Mouse (Mus musculus) heart, postnatal 0 days (tissue): ENCODE results near the gene Tsacc. TPM values are rescaled to one million over a fixed set of nuclear protein-coding genes. Genes with fewer than 3 reads are reported as not detected.
"Not testable (repeated sequence)": the region's sequence is repeated elsewhere in the genome, so short reads cannot be mapped to it uniquely, and the experiment has no call there.

Experiments
- ATAC-seq: fragments of 200-750 bp; cut with Nextera tagmentation; 2 replicates; pipeline ENCODE4 v1.8.0; 2017; ENCODE audit warnings: low read depth, moderate number of reproducible peaks, moderate library complexity; ENCODE audit not compliant: insufficient read depth
- DNase-seq: peaks from one replicate; pipeline ENCODE4 v3.0.0-alpha.2; 2016; ENCODE audit warnings: low spot score
- H3K27ac ChIP-seq: fragments of 300-500 bp; sonication (generic); 2 replicates; pipeline ENCODE4 v1.5.1; 2014; ENCODE audit warnings: low read depth, mild to moderate bottlenecking
- H3K27me3 ChIP-seq: fragments of 300-500 bp; sonication (generic); 2 replicates; pipeline ENCODE4 v1.6.1; 2014; ENCODE audit warnings: low read length, mixed read lengths; ENCODE audit not compliant: control insufficient read depth, insufficient read depth
- H3K36me3 ChIP-seq: fragments of 300-500 bp; sonication (generic); replicated peaks from 2 replicates; pipeline ENCODE4 v1.6.1; 2014; ENCODE audit warnings: low read length, mixed read lengths; ENCODE audit not compliant: control insufficient read depth, insufficient read depth
- H3K4me1 ChIP-seq: fragments of 300-500 bp; sonication (generic); 2 replicates; pipeline ENCODE4 v1.6.1; 2014; ENCODE audit warnings: antibody characterized with exemption; ENCODE audit not compliant: control insufficient read depth, insufficient read depth
- H3K4me2 ChIP-seq: fragments of 300-500 bp; sonication (generic); 2 replicates; pipeline ENCODE4 v1.6.1; 2014; ENCODE audit warnings: low read depth, mild to moderate bottlenecking, low read length, moderate library complexity
- H3K4me3 ChIP-seq: fragments of 300-500 bp; sonication (generic); 2 replicates; pipeline ENCODE4 v1.5.1; 2014; ENCODE audit warnings: low read depth, low read length
- H3K9ac ChIP-seq: fragments of 300-500 bp; sonication (generic); replicated peaks from 2 replicates; pipeline ENCODE4 v1.6.1; 2014; ENCODE audit warnings: low read depth, low read length, mixed read lengths
- H3K9me3 ChIP-seq: fragments of 300-500 bp; sonication (generic); replicated peaks from 2 replicates; pipeline ENCODE4 v1.6.1; 2016; ENCODE audit warnings: low read length; ENCODE audit not compliant: control insufficient read depth
- CTCF ChIP-seq: IDR thresholded peaks from 2 replicates; pipeline ENCODE4 v1.5.1; 2016; ENCODE audit warnings: antibody characterized with exemption, control low read depth, low read depth
- EP300 ChIP-seq: IDR thresholded peaks from 2 replicates; pipeline ENCODE4 v1.6.1; 2016; ENCODE audit warnings: antibody characterized with exemption, low read depth
- WGBS: fragments of 180-500 bp; shearing (Covaris S2); extraction: QIAGEN DNeasy Blood & Tissue Kit; methylation state at CpG from one replicate; pipeline ENCODE4 v1.1.7; 2014; 5-methylcytosine and 5-hydroxymethylcytosine counted together
- polyA plus RNA-seq: library from polyadenylated mRNA; unstranded; fragments of >200 nt; fragmentation: Nextera tagmentation; extraction: Ambion mirVana; gene quantifications from 2 replicates; pipeline ENCODE4 v1.2.1, GENCODE M21; 2015
- total RNA-seq: library from RNA; depleted of rRNA; stranded (reverse); fragments of >200 nt; gene quantifications from 2 replicates; pipeline ENCODE4 v1.2.3, GENCODE M21; 2014; ENCODE audit warnings: low replicate concordance

Gene Tsacc
- total and polyA plus RNA-seq, 2 experiments from 2014 or later: 14.3 to 21.5 TPM

GRCm38 (mm10) chr3:88324951-88325405, 28.2 kb upstream of the Tsacc start, which contains the start of gene Glmp:
Gene Glmp, plus strand, starts transcription at chr3:88325023.
- peak within 1 kb of the TSS; percentile 79 for H3K9ac ChIP-seq
- H3K36me3 ChIP-seq: peaks cover 47% of the 10 kb centered on the region
- peak within 1 kb of the TSS; percentile 81 for H3K4me2 ChIP-seq
- peak within 1 kb of the TSS; percentile 84 for H3K4me3 ChIP-seq
- no peaks in the 10 kb centered on the region for H3K9me3 ChIP-seq
- peak; percentile 76 for DNase-seq
- peaks cover 6% of the 10 kb centered on the region for H3K4me1 ChIP-seq
- no peak for TF ChIP-seq EP300
- TF ChIP-seq CTCF: no peak
- ATAC-seq: peak; percentile 75
- no peaks in the 10 kb centered on the region for H3K27me3 ChIP-seq
- under 1% methylated on average over 10 of the region's 10 CpGs for WGBS
- no peak within 1 kb of the TSS for H3K27ac ChIP-seq

- Histone ChIP-seq H3K4me1 (peaks cover 17% of the 10 kb centered on the region), H3K9me3 (no peaks in the 10 kb centered on the region), H3K27ac (no peak overlapping the region), H3K9ac (no peak overlapping the region), H3K27me3 (no peaks in the 10 kb centered on the region), H3K4me2 (no peak overlapping the region), H3K36me3 (peaks cover 46% of the 10 kb centered on the region), H3K4me3 (no peak overlapping the region)
- no peak for TF ChIP-seq EP300
- no peak for TF ChIP-seq CTCF
- DNase-seq (no peak), ATAC-seq (no peak)
- WGBS: 70% methylated on average over 1 of the region's 1 CpGs
Observed at GRCm38 (mm10) chr3:88299172-88299571, 2.4 kb upstream of the Tsacc start.

- WGBS: under 1% methylated on average over 30 of the region's 30 CpGs
- Histone ChIP-seq H3K4me1 (peaks cover 17% of the 10 kb centered on the region), H3K9me3 (no peaks in the 10 kb centered on the region), H3K27ac (peak overlapping the region; percentile 95), H3K4me3 (peak overlapping the region; percentile 89), H3K36me3 (peaks cover 29% of the 10 kb centered on the region), H3K4me2 (peak overlapping the region; percentile 76), H3K9ac (peak overlapping the region; percentile 78), H3K27me3 (no peaks in the 10 kb centered on the region)
- ATAC-seq: no peak
- DNase-seq: no peak
- TF ChIP-seq EP300 (no peak), CTCF (no peak)
Observed at GRCm38 (mm10) chr3:88297321-88297851, 587 bp upstream of the Tsacc start.

- Histone ChIP-seq H3K4me1 (peaks cover 17% of the 10 kb centered on the region), H3K27ac (peak overlapping the region; percentile 94), H3K4me2 (peak overlapping the region; percentile 75), H3K9ac (peak overlapping the region; percentile 60), H3K36me3 (peaks cover 17% of the 10 kb centered on the region), H3K4me3 (peak overlapping the region; percentile 89), H3K9me3 (no peaks in the 10 kb centered on the region), H3K27me3 (no peaks in the 10 kb centered on the region)
- TF ChIP-seq CTCF: no peak
- no peak for TF ChIP-seq EP300
- DNase-seq (no peak), ATAC-seq (no peak)
- 2% methylated on average over 12 of the region's 12 CpGs for WGBS
Observed at GRCm38 (mm10) chr3:88296110-88296560, 664 bp downstream of the Tsacc start.

- not testable (repeated sequence) for H3K4me3 ChIP-seq
Observed at GRCm38 (mm10) chr3:88295272-88295671, 1.5 kb downstream of the Tsacc start.

GRCm38 (mm10) chr3:88291970-88292369, 4.8 kb downstream of the Tsacc start:
- H3K9me3 ChIP-seq: no peaks in the 10 kb centered on the region
- WGBS: 65% methylated on average over 4 of the region's 4 CpGs
- peak; percentile 9 for DNase-seq

More at GRCm38 (mm10) chr3:88295272-88295671, 1.5 kb downstream of the Tsacc start:
- not testable (repeated sequence) for ATAC-seq, H3K27me3 ChIP-seq, H3K27ac ChIP-seq, H3K4me2 ChIP-seq, H3K9me3 ChIP-seq, DNase-seq, H3K9ac ChIP-seq, H3K36me3 ChIP-seq
- H3K4me1 ChIP-seq: peaks cover 17% of the 10 kb centered on the region
- WGBS: 59% methylated on average over 1 of the region's 1 CpGs

GRCm38 (mm10) chr3:88288133-88288713, 8.6 kb downstream of the Tsacc start:
- not testable (repeated sequence) for H3K36me3 ChIP-seq, DNase-seq, H3K4me1 ChIP-seq, H3K9ac ChIP-seq, H3K4me3 ChIP-seq, H3K27ac ChIP-seq, H3K9me3 ChIP-seq, ATAC-seq, H3K4me2 ChIP-seq, H3K27me3 ChIP-seq
- WGBS: 64% methylated on average over 8 of the region's 10 CpGs

More at GRCm38 (mm10) chr3:88291970-88292369, 4.8 kb downstream of the Tsacc start:
- Histone ChIP-seq H3K4me3 (no peak overlapping the region), H3K27me3 (no peaks in the 10 kb centered on the region), H3K4me2 (no peak overlapping the region), H3K27ac (no peak overlapping the region), H3K4me1 (0 out of 2 replicates have a peak, but pooled peaks cover 8% of the 10 kb centered on the region), H3K9ac (no peak overlapping the region), H3K36me3 (no peaks in the 10 kb centered on the region)
- no peak for ATAC-seq
- no peak for TF ChIP-seq EP300
- peak; percentile 46 for TF ChIP-seq CTCF
